Mouse (Mus musculus) thymus, adult 18-20 months (tissue): ENCODE measurements around the gene Hdhd3.

Experiments used
- DNase-seq, 2 experiments: peaks; one replicate each; pipeline ENCODE4 v3.0.0; 2022; ENCODE audit warnings: mixed read lengths in 2 of 2

The Hdhd3 gene

GRCm38 (mm10) chr4:62472071-62472470, 31.2 kb downstream of the Hdhd3 start:
- no peak for DNase-seq

GRCm38 (mm10) chr4:62470598-62471051, 32.6 kb downstream of the Hdhd3 start, which contains the start of gene Wdr31:
TSS of gene Wdr31 (minus strand) at chr4:62470896.
- peak; percentile 58 to 60 for DNase-seq

GRCm38 (mm10) chr4:62468158-62468557, 35.1 kb downstream of the Hdhd3 start:
- DNase-seq, result no peak

GRCm38 (mm10) chr4:62463124-62463523, 40.1 kb downstream of the Hdhd3 start:
- no peak for DNase-seq

GRCm38 (mm10) chr4:62460348-62460747, 42.9 kb downstream of the Hdhd3 start:
- DNase-seq, result no peak

GRCm38 (mm10) chr4:62459081-62459480, 44.2 kb downstream of the Hdhd3 start:
- no peak for DNase-seq

- no peak for DNase-seq
These were observed 48.3 kb downstream of the Hdhd3 start for GRCm38 (mm10) chr4:62454995-62455394.
